Mouse (Mus musculus): ENCODE measurements at regions not wholly inside any gene's neighbourhood (a gene's known extent, or its start where the extent isn't known, plus 50 kb on each side); places are given as distances from the start of the nearest gene placed in this dataset.

- TF ChIP-seq GATA1 (IDR thresholded peaks at IDR 0.05; ENCODE audit: borderline replicate concordance, low read length) (no peak), FLI1 (IDR thresholded peaks at IDR 0.05; ENCODE audit: low read length) (no peak)
These were observed 224.4 kb downstream of the Ndfip2 start for GRCm38 (mm10) chr14:105482644-105483351.

Measured in megakaryocyte, embryonic 14.5 days (primary cell).